Comparison of ENCODE assay signal across 8 mouse cellular contexts in the genomic region with DNA sequence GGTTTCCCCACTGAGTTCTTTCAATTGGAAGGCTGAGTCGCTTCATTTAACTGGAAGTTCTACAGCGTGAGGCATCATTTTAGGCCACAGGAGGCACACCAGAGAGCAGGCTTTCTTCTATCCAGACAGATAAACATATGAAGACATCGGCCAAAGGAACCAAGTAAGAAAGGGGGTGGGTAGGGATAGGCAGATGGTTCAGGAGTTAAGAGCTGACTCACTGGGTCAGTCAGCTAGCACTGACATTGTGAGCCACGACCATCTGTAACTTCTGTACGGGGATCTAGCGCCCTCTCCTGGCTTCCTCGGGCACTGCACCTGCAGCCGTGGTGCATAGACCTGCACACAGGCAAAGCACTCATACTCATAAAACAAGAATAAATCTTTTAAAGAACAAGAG. TPM values are rescaled to one million over a fixed set of nuclear protein-coding genes. Genes with fewer than 3 reads are reported as not detected.
DNase-seq lines count a peak whose midpoint lies in the region; ATAC-seq lines count a peak whose summit lies in the region.

No protein-coding gene starts in this region.

- peak; percentile 50 for DNase-seq in CD4-positive, CD25-positive, alpha-beta regulatory T cell, adult 2 months (ENCODE audit: low read depth, low spot score)
- peak; percentile 89 for DNase-seq in 416B (ENCODE audit: low read depth)
- peak; percentile 66 to 75 for DNase-seq in adrenal gland, postnatal 36 days
- peak; percentile 70 to 74 for DNase-seq in kidney, postnatal 4 days
- peak; percentile 37 for DNase-seq in lung, postnatal 36 days
- DNase-seq in spleen, postnatal 4 days (ENCODE audit: low spot score in 2 of 2), result peak; percentile 59 to 86

- ATAC-seq in CD4-positive, CD25-positive, alpha-beta regulatory T cell, adult 4 months, result no peak
- peak; percentile 25; the same call in 1 of the 2 replicates for ATAC-seq in erythroid progenitor cell, adult 5-6 weeks (replicated peaks; ENCODE audit: low FRiP score, poor library complexity, severe bottlenecking)

RNA-seq across cellular contexts. Expression of a gene that starts 11.9 kb away (rescaled TPM):
- polyA plus RNA-seq in CD4-positive, CD25-positive, alpha-beta regulatory T cell, adult 4 months (2017; shearing (Covaris generic)), result 10 to 100 TPM; 28.0 to 40.9 TPM
- total RNA-seq in adrenal gland, postnatal 36 days (2021), result 10 to 100 TPM; 22.7 to 23.1 TPM
- total RNA-seq in erythroid progenitor cell, adult 5-6 weeks (2015; ENCODE audit: low replicate concordance), result 7.9 and 16.3 TPM in 2 replicates
- total RNA-seq in erythroid progenitor cell, adult 5-6 weeks (2017; ENCODE audit: low replicate concordance), result 15.7 and 17.9 TPM in 2 replicates

Comparison
In these comparisons a context has a peak if more than half of its experiments do, and no peak if none do; other contexts are left out.
1. DNase-seq: peak in every context shown above with its lines; median percentile 89 in 416B; 72 in spleen, postnatal 4 days; 72 in kidney, postnatal 4 days; 70 in adrenal gland, postnatal 36 days; 50 in CD4-positive, CD25-positive, alpha-beta regulatory T cell, adult 2 months; 37 in lung, postnatal 36 days.